Mouse (Mus musculus) liver, embryonic 11.5 days (tissue): ENCODE results near the gene Tmcc3. TPM values are rescaled to one million over a fixed set of nuclear protein-coding genes. Genes with fewer than 3 reads are reported as not detected.
A peak's percentile ranks its signal among the peaks of the same experiment; 100 is the strongest.

ENCODE experiments used
- ATAC-seq: fragments of 200-750 bp; cut with Nextera tagmentation; replicated peaks from 2 replicates; pipeline ENCODE4 v1.8.0; 2017; ENCODE audit warnings: moderate number of reproducible peaks, mild to moderate bottlenecking, moderate TSS enrichment, moderate library complexity; ENCODE audit not compliant: low FRiP score
- DNase-seq: peaks from one replicate; pipeline ENCODE4 v3.0.0-alpha.2; 2017; ENCODE audit warnings: low spot score
- H3K27ac ChIP-seq: fragments of 300-500 bp; sonication (generic); 2 replicates; pipeline ENCODE4 v1.5.1; 2014; ENCODE audit warnings: mild to moderate bottlenecking, low read depth, low read length, control low read depth
- H3K27me3 ChIP-seq: fragments of 300-500 bp; sonication (generic); replicated peaks from 2 replicates; pipeline ENCODE4 v1.6.1; 2014; ENCODE audit warnings: low read length, mixed read lengths; ENCODE audit not compliant: control insufficient read depth, insufficient read depth
- H3K36me3 ChIP-seq: fragments of 300-500 bp; sonication (generic); 2 replicates; pipeline ENCODE4 v1.6.1; 2014; ENCODE audit warnings: mild to moderate bottlenecking, low read length, moderate library complexity, mixed read lengths; ENCODE audit not compliant: control insufficient read depth, insufficient read depth
- H3K4me1 ChIP-seq: fragments of 300-500 bp; sonication (generic); replicated peaks from 2 replicates; pipeline ENCODE4 v1.6.1; 2014; ENCODE audit warnings: low read length, mixed read lengths; ENCODE audit not compliant: control insufficient read depth, insufficient read depth
- H3K4me2 ChIP-seq: fragments of 300-500 bp; sonication (generic); 2 replicates; pipeline ENCODE4 v1.6.1; 2014; ENCODE audit warnings: mild to moderate bottlenecking, control low read depth, moderate library complexity
- H3K4me3 ChIP-seq: fragments of 300-500 bp; sonication (generic); 2 replicates; pipeline ENCODE4 v1.5.1; 2014; ENCODE audit warnings: low read depth, low read length, control low read depth
- H3K9ac ChIP-seq: fragments of 300-500 bp; sonication (generic); 2 replicates; pipeline ENCODE4 v1.6.1; 2014; ENCODE audit warnings: low read depth, low read length, control low read depth
- H3K9me3 ChIP-seq: fragments of 300-500 bp; sonication (generic); 2 replicates; pipeline ENCODE4 v1.6.1; 2016; ENCODE audit warnings: low read length, inconsistent platforms, mixed read lengths; ENCODE audit not compliant: control insufficient read depth
- WGBS: fragments of 180-500 bp; shearing (Covaris S2); extraction: QIAGEN DNeasy Blood & Tissue Kit; methylation state at CpG from one replicate; pipeline ENCODE4 v1.1.7; 2014; 5-methylcytosine and 5-hydroxymethylcytosine counted together
- polyA plus RNA-seq: library from polyadenylated mRNA; unstranded; fragments of >200 nt; fragmentation: Nextera tagmentation; extraction: Ambion mirVana; gene quantifications from 2 replicates; pipeline ENCODE4 v1.2.1, GENCODE M21; 2014

The Tmcc3 gene
- polyA plus RNA-seq, 1 experiment from 2014 or later = 5.6 TPM

DNA sequence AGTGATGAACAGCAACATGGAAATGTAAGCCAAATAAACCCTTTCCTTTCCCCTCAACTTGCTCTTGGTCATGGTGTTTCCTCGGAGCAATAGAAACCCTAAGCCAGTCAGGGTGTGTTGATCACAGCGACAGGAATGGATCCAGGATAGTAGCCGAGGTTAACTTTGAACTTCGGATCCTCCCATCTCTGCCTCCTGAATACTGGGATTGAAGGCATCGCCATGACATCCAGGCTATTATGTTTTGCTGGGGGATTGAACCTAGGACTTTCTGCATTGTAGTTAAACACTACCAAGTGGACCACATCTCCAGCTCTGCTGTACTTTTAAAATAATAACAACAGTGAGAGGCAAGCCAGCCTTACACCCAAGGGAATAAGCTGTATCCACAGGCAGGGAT is 307.8 kb downstream of the Tmcc3 start:
- Histone ChIP-seq H3K27me3 (peaks cover 11% of the 10 kb centered on the region), H3K9me3 (no peaks in the 10 kb centered on the region), H3K4me3 (no peak overlapping the region), H3K4me1 (no peaks in the 10 kb centered on the region), H3K4me2 (no peak overlapping the region), H3K36me3 (no peaks in the 10 kb centered on the region), H3K27ac (no peak overlapping the region), H3K9ac (no peak overlapping the region)
- DNase-seq = no peak
- 85% methylated on average over 5 of the region's 5 CpGs for WGBS
- ATAC-seq = no peak

DNA sequence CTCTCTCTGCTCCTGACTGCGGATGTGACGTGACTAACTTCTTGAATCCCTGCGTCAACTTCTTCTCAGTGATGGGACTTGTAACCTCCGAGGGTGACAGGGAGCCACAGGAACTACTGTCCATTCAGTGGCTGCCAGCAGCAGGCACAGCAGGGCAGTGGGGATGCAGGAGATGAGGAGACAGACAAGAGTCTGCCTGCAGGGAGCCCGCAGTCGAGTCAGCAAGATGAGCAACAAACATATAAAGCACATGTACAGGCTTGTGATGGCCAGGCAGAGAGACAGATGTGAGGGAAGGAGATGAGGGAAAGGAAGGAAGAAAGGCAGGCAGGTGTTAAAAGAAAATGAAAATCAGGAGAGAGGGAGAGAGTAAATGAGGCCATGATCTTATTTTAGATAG is 308.8 kb downstream of the Tmcc3 start:
- Histone ChIP-seq H3K4me3 (no peak overlapping the region), H3K4me1 (no peaks in the 10 kb centered on the region), H3K4me2 (no peak overlapping the region), H3K36me3 (no peaks in the 10 kb centered on the region), H3K9ac (no peak overlapping the region), H3K27ac (no peak overlapping the region), H3K27me3 (peaks cover 11% of the 10 kb centered on the region), H3K9me3 (no peaks in the 10 kb centered on the region)
- ATAC-seq = no peak
- WGBS = 67% methylated on average over 6 of the region's 6 CpGs
- no peak for DNase-seq

DNA sequence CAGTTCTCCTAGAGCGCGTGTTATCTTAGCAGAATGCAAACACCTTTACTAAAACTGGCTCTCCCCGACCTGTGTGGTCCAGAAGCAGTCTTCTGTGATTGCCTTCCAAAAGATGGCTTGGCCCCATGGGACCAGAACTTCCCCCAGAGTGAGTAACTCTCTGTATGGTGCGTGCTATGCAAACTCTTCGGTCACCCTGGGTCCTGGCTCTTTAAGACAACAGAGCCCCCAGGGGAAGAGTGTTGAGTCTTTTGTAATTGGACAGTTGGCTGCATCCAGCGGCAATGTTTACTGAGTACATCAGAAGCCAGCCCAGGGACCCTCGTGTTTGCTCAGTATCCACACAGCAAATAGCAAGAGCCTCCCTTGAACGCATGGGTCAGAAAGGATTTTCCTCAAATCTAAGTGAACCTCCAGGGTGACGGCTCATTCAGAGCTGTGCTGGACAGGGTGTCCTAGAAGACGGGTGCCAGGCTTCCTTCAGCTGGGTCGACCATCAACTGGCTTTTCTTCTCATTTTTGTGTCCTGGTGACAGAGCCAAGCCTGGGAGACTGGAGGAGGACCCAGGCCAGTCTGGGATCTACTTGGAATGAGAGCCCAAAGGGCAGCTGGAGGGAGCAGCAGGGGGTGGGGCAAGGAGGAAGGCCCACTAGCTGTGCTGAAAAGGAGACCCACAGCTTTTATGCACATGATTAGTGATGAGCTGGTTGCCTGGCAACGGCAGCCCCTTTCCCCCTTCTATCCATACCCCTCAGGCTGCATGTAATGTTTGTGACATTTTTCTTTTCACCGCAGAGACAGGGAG is 309.9 kb downstream of the Tmcc3 start:
- H3K27ac ChIP-seq = no peak overlapping the region

DNA sequence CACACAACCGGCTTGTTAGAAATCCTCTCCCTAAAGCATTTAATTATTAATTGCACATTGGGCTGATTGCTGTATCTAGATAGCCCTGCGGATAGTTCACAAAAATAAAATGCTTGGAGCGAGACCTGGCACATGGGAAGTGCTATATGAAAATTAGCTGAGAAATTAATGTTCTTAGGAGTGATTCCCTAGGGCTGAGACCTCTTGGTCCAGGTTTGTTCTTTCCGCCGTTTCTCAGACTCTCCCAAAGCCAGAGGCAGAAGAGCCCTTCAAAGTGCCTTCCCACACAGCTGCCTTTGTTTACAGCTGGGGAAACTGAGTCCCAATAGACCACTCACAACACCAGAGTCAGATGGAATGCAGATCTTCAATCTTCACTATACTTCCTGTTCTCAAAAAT is 310.5 kb downstream of the Tmcc3 start:
- H3K36me3 ChIP-seq = no peaks in the 10 kb centered on the region
- no peaks in the 10 kb centered on the region for H3K4me1 ChIP-seq
- no peak overlapping the region for H3K27ac ChIP-seq
- DNase-seq (no peak), ATAC-seq (no peak)
- no peak overlapping the region for H3K9ac ChIP-seq
- H3K4me2 ChIP-seq = no peak overlapping the region
- H3K4me3 ChIP-seq = no peak overlapping the region
- peaks cover 11% of the 10 kb centered on the region for H3K27me3 ChIP-seq
- no peaks in the 10 kb centered on the region for H3K9me3 ChIP-seq
- 49% methylated on average over 5 of the region's 5 CpGs for WGBS

More for the DNA sequence above, 309.9 kb downstream of the Tmcc3 start:
- Histone ChIP-seq H3K4me2 (peak overlapping the region; percentile 27), H3K4me3 (no peak overlapping the region), H3K4me1 (no peaks in the 10 kb centered on the region), H3K36me3 (no peaks in the 10 kb centered on the region), H3K27me3 (peaks cover 11% of the 10 kb centered on the region), H3K9me3 (no peaks in the 10 kb centered on the region), H3K9ac (no peak overlapping the region)
- ATAC-seq (no peak), DNase-seq (peak; percentile 32)
- WGBS = 17% methylated on average over 13 of the region's 13 CpGs

DNA sequence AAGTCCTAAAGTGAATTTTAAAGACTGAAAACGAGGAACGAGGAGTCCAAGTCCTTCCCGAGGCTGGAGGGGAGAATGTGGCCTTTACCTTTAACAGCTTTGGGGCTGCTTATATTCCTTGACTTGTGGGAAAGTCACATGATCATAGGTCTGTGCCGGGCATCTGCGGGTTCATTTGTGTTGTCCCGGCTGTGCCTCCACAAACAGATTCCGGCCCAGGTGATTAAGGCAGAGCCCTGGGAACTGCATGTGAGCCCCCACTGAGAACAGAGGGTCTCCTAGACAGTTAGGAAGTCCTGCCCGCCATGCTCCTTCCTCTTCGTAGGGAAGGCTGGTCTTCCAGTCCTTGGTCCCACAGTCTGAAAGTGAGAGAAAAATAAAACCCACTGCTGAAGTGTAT is 311.1 kb downstream of the Tmcc3 start:
- Histone ChIP-seq H3K36me3 (no peaks in the 10 kb centered on the region), H3K4me2 (no peak overlapping the region), H3K27ac (no peak overlapping the region), H3K9ac (no peak overlapping the region), H3K9me3 (no peaks in the 10 kb centered on the region), H3K27me3 (peaks cover 11% of the 10 kb centered on the region), H3K4me1 (no peaks in the 10 kb centered on the region), H3K4me3 (no peak overlapping the region)
- ATAC-seq (no peak), DNase-seq (no peak)
- WGBS = 39% methylated on average over 9 of the region's 9 CpGs

DNA sequence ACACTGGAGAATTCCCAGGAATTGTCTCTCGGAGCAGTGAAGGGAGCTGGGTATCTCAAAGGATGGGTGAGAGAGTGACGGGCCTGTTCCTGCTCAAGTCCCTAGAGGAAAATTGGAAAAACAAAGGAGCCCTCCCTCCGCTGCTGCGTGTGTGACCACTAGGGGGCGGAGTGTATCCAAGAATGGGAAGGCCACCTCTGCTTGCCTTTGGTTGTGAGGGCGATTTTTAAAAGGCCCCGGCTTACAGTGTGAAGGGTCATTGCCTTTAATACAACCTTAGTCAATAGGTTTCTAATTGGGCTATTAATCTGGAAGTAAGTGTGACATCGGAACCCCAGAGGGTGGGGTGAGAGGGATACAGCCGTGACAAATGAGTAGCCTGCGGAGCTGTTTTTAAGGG is 311.9 kb downstream of the Tmcc3 start:
- DNase-seq (peak; percentile 80), ATAC-seq (peak; percentile 45; the same call in 1 of the 2 replicates)
- Histone ChIP-seq H3K27me3 (peaks cover 11% of the 10 kb centered on the region), H3K36me3 (no peaks in the 10 kb centered on the region), H3K9ac (no peak overlapping the region), H3K4me2 (no peak overlapping the region), H3K4me1 (no peaks in the 10 kb centered on the region), H3K4me3 (no peak overlapping the region), H3K27ac (no peak overlapping the region), H3K9me3 (no peaks in the 10 kb centered on the region)
- WGBS = 14% methylated on average over 10 of the region's 10 CpGs

DNA sequence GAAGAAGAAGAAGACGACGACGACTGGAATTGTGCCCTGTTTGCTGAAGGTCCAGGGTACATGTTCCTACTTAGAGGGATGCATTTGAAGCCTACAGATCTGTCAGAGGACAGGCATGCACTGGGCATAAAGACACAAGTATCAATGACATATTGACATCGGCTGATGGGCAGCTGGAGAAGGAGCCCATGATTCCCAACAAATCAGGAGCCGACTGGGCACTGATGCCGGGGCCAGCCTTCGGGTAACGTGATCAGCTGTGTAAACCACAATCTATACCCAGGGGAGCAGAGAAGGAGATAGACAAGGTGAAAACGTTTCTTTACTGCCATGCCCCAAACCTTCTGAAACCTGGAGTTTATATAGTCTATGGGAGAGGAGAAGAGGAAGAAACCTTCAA is 313.3 kb downstream of the Tmcc3 start:
- no peak for ATAC-seq
- H3K36me3 ChIP-seq = no peaks in the 10 kb centered on the region
- H3K9ac ChIP-seq = no peak overlapping the region
- DNase-seq = no peak
- H3K27ac ChIP-seq = no peak overlapping the region
- peaks cover 11% of the 10 kb centered on the region for H3K27me3 ChIP-seq
- WGBS = 88% methylated on average over 9 of the region's 9 CpGs
- H3K9me3 ChIP-seq = no peaks in the 10 kb centered on the region
- no peak overlapping the region for H3K4me2 ChIP-seq
- no peaks in the 10 kb centered on the region for H3K4me1 ChIP-seq
- H3K4me3 ChIP-seq = no peak overlapping the region

DNA sequence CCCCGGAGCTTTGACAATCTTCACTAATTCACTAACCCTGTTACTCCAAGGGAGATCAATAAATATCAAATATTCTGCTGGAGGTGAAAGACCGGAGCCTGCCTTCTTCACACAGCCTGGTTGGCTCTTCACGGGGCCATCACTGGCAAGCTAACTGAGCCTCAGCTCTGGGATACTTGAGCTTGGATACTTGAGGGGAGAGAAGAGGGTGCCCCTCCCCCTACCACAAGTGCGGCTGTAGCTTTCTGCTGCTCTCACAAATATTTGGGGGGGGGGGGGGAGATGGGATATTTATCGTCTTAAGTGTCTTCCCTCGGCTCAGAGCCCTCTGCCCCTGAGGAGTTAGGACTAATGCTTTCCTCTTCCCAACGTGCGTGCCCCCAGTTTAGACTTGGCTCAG is 313.9 kb downstream of the Tmcc3 start:
- Histone ChIP-seq H3K36me3 (no peaks in the 10 kb centered on the region), H3K9ac (no peak overlapping the region), H3K4me3 (no peak overlapping the region), H3K4me2 (no peak overlapping the region), H3K27ac (no peak overlapping the region), H3K4me1 (no peaks in the 10 kb centered on the region), H3K27me3 (peaks cover 11% of the 10 kb centered on the region), H3K9me3 (no peaks in the 10 kb centered on the region)
- WGBS = 82% methylated on average over 8 of the region's 8 CpGs
- DNase-seq = no peak
- ATAC-seq = no peak

DNA sequence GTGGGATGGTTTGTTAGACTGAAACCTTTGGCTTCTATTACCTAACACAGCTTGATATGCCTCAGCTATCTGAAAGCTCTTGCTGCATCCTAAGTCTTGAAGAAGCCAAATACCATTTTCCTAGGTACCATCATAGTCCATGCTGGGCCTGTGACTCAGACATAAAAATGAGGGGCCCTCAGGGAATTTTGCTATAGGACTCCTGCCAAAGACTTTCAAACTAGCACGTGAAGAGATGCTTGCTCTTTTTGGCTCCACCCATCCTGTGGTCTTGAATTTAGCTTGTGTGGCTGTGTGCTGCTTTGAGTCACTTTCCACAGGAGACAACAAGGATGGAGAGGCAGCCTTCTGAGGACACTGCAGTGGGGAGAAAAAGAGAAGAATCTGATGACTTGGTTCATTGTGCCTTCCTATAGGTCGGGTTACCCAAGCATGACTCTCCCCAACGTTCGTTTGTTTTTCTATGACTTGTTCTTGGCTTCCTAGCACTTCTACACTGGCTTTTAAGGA is 319.1 kb downstream of the Tmcc3 start:
- H3K9me3 ChIP-seq = no peaks in the 10 kb centered on the region
- ATAC-seq (no peak), DNase-seq (no peak)
- H3K9ac ChIP-seq = no peak overlapping the region
- no peak overlapping the region for H3K27ac ChIP-seq
- H3K4me1 ChIP-seq = no peaks in the 10 kb centered on the region
- 74% methylated on average over 4 of the region's 4 CpGs for WGBS
- no peaks in the 10 kb centered on the region for H3K27me3 ChIP-seq
- H3K4me3 ChIP-seq = no peak overlapping the region
- H3K36me3 ChIP-seq = no peaks in the 10 kb centered on the region
- H3K4me2 ChIP-seq = no peak overlapping the region
